Mouse (Mus musculus): Measurements from ENCODE around the gene Rrnad1. TPM values are rescaled to one million over a fixed set of nuclear protein-coding genes. Genes with fewer than 3 reads are reported as not detected.

Rrnad1 gene
- polyA plus RNA-seq, 2 experiments, result 3.5 to 9.2 TPM

DNA sequence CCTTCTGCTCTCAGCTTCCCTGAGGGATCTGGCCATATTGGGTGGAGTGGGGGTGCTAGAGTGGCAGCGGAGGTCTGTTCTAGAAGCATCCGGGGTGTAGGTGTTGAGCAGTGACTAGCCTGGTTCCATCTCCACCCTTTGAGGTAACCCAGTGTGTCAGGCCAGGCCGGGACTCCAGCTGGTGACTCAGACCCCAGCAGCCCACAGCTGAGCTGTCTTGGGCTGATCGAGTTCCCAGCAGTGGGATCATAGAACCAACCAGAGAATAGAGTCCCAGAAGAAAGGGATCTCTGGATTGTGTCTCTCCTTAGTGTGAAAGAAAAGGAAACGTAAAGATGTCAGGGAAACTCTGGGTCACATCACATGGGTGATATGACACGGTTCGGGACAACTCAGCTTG, 28.9 kb upstream of the Rrnad1 start:
- Histone ChIP-seq H3K27me3 (ENCODE audit: control insufficient read depth, insufficient read depth, low read length) (peaks cover 17% of the 10 kb centered on the region), H3K9ac (replicated peaks) (no peak overlapping the region), H3K4me3 (ENCODE audit: insufficient read depth in 1 of 2, low read depth in 2 of 2, low read length in 2 of 2) (no peak overlapping the region), H3K4me1 (replicated peaks; ENCODE audit: control insufficient read depth in 2 of 2, insufficient read depth in 2 of 2, low read length in 1 of 2) (peaks cover 0 to 2% of the 10 kb centered on the region in 2 experiments; a peak in 1 of 4 replicates), H3K27ac (no peak overlapping the region), H3K4me2 (ENCODE audit: low read depth) (no peak overlapping the region), H3K36me3 (replicated peaks; ENCODE audit: control insufficient read depth, insufficient read depth, low read depth) (no peaks in the 10 kb centered on the region), H3K9me3 (ENCODE audit: control insufficient read depth, low read length) (no peaks in the 10 kb centered on the region)
- 52% methylated on average over 7 of the region's 7 CpGs for WGBS (ENCODE audit: insufficient replicate concordance)
- ATAC-seq (ENCODE audit: insufficient read depth) (no peak), DNase-seq (ENCODE audit: low read depth in 3 of 3, low spot score in 3 of 3) (no peak)
- TF ChIP-seq EP300 (IDR thresholded peaks at IDR 0.05; ENCODE audit: low read depth) (no peak), CTCF (IDR thresholded peaks at IDR 0.05; ENCODE audit: low read depth) (no peak)

DNA sequence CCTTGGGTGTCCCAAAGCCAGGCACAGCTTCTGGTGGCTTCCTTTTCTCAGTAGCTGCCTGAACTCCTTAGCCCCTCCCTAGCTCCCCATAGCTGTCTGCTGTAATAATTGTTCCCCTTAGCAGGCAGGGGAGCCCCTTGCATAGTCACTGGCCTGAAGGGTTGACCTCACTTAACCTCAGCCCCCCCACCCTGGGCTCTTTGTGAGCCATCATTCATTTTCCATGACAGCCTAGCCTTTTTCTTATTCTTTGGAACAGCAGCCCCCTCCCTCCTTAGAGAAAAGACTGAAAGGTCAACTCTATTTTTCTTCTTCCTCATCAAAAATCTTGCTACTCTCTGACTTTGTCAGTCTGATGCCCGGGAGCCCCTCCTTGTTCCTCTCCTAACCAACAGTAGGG, 28.4 kb upstream of the Rrnad1 start:
- H3K27me3 ChIP-seq (ENCODE audit: control insufficient read depth, insufficient read depth, low read length), result peaks cover 17% of the 10 kb centered on the region

DNA sequence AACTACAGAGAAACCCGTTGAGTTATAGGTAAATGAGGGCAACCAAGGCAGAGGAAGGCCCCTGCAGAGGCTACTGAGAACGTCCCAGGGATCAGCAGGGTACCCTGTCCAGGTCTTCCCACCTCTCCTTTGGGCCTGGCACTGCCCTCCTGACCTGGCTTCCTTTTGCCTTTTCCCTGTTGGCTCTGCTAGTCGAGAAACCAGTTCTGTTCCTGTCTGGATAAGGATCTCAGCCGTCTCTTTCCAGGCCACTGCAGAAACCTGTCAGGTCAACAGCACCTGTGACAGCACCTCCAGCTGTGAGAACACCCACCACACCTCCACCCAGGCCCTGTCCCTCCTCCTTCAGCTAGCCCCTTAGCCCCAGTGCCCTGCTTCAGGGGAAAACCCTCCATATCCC, 28.0 kb upstream of the Rrnad1 start:
- H3K4me2 ChIP-seq (ENCODE audit: low read depth), result no peak overlapping the region
- no peak for ATAC-seq (ENCODE audit: insufficient read depth)
- H3K27me3 ChIP-seq (ENCODE audit: control insufficient read depth, insufficient read depth, low read length), result peaks cover 20% of the 10 kb centered on the region
- 30% methylated on average over 4 of the region's 4 CpGs for WGBS (ENCODE audit: insufficient replicate concordance)
- no peaks in the 10 kb centered on the region for H3K36me3 ChIP-seq (replicated peaks; ENCODE audit: control insufficient read depth, insufficient read depth, low read depth)
- no peak for DNase-seq (ENCODE audit: low read depth in 3 of 3, low spot score in 3 of 3)
- H3K4me1 ChIP-seq (replicated peaks; ENCODE audit: control insufficient read depth in 2 of 2, insufficient read depth in 2 of 2, low read length in 1 of 2), result peaks cover 0 to 2% of the 10 kb centered on the region in 2 experiments; a peak in 1 of 4 replicates
- H3K27ac ChIP-seq, result no peak overlapping the region
- no peak overlapping the region for H3K9ac ChIP-seq (replicated peaks)
- TF ChIP-seq CTCF (IDR thresholded peaks at IDR 0.05; ENCODE audit: low read depth), result no peak
- no peak overlapping the region for H3K4me3 ChIP-seq (ENCODE audit: insufficient read depth in 1 of 2, low read depth in 2 of 2, low read length in 2 of 2)
- no peaks in the 10 kb centered on the region for H3K9me3 ChIP-seq (ENCODE audit: control insufficient read depth, low read length)

More for the DNA sequence above, 28.4 kb upstream of the Rrnad1 start:
- no peak overlapping the region for H3K27ac ChIP-seq
- DNase-seq (ENCODE audit: low read depth in 3 of 3, low spot score in 3 of 3) (no peak), ATAC-seq (ENCODE audit: insufficient read depth) (no peak)
- no peak overlapping the region for H3K9ac ChIP-seq (replicated peaks)
- peaks cover 0 to 2% of the 10 kb centered on the region in 2 experiments; a peak in 1 of 4 replicates for H3K4me1 ChIP-seq (replicated peaks; ENCODE audit: control insufficient read depth in 2 of 2, insufficient read depth in 2 of 2, low read length in 1 of 2)
- H3K4me2 ChIP-seq (ENCODE audit: low read depth), result no peak overlapping the region
- no peaks in the 10 kb centered on the region for H3K9me3 ChIP-seq (ENCODE audit: control insufficient read depth, low read length)
- TF ChIP-seq EP300 (IDR thresholded peaks at IDR 0.05; ENCODE audit: low read depth), result no peak
- TF ChIP-seq CTCF (IDR thresholded peaks at IDR 0.05; ENCODE audit: low read depth), result no peak
- no peaks in the 10 kb centered on the region for H3K36me3 ChIP-seq (replicated peaks; ENCODE audit: control insufficient read depth, insufficient read depth, low read depth)
- WGBS (ENCODE audit: insufficient replicate concordance), result 32% methylated on average over 1 of the region's 1 CpGs
- H3K4me3 ChIP-seq (ENCODE audit: insufficient read depth in 1 of 2, low read depth in 2 of 2, low read length in 2 of 2), result no peak overlapping the region

DNA sequence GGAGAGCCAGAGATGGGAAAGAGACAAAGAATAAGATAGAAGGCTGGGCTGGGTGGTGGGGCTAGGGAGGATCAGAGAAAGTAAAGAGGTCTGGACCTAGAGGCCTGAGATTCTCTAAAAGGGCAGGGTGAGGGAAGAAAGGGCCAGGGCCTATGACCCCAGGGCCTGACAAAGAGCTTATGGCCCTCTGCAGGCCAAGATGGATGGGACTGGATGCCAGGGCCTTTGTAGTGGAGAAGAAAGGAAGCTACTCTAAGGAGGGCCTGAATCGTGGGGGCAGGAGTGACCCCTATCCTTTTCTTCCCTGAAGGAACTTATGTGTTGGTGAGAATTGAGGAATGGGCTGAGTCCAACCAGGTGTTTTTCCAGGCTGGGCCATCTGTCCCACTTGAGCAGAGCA, 27.5 kb upstream of the Rrnad1 start:
- Histone ChIP-seq H3K4me2 (ENCODE audit: low read depth) (no peak overlapping the region), H3K4me3 (ENCODE audit: insufficient read depth in 1 of 2, low read depth in 2 of 2, low read length in 2 of 2) (no peak overlapping the region), H3K9ac (replicated peaks) (no peak overlapping the region), H3K27me3 (ENCODE audit: control insufficient read depth, insufficient read depth, low read length) (peaks cover 25% of the 10 kb centered on the region), H3K36me3 (replicated peaks; ENCODE audit: control insufficient read depth, insufficient read depth, low read depth) (no peaks in the 10 kb centered on the region), H3K27ac (no peak overlapping the region), H3K9me3 (ENCODE audit: control insufficient read depth, low read length) (no peaks in the 10 kb centered on the region), H3K4me1 (replicated peaks; ENCODE audit: control insufficient read depth in 2 of 2, insufficient read depth in 2 of 2, low read length in 1 of 2) (peaks cover 0 to 2% of the 10 kb centered on the region in 2 experiments; a peak in 1 of 4 replicates)
- no peak for ATAC-seq (ENCODE audit: insufficient read depth)
- TF ChIP-seq EP300 (IDR thresholded peaks at IDR 0.05; ENCODE audit: low read depth) (no peak), CTCF (IDR thresholded peaks at IDR 0.05; ENCODE audit: low read depth) (no peak)
- DNase-seq (ENCODE audit: low read depth in 3 of 3, low spot score in 3 of 3), result no peak
- WGBS (ENCODE audit: insufficient replicate concordance), result 47% methylated on average over 1 of the region's 1 CpGs

DNA sequence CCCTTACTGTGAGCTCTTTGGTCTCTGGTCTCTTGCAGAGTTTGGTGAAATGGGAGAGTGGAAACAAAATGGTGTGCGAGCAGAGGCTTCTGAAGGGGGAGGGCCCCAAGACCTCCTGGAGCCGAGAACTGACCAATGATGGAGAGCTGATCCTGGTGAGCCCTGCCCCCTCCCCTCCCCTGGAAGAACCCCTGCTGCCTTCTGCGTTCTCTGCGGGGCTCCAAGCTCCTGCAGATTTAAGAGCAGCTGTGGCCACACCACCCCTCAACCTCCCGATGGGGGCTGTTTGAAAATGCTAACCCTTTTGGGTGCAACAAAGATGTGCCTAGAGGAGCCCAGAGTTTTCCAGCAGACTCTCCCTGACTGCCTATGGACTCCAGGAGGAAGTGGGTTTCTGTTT, 21.9 kb upstream of the Rrnad1 start:
- WGBS (ENCODE audit: insufficient replicate concordance), result 4% methylated on average over 5 of the region's 5 CpGs
- no peak overlapping the region for H3K27ac ChIP-seq
- H3K36me3 ChIP-seq (replicated peaks; ENCODE audit: control insufficient read depth, insufficient read depth, low read depth), result no peaks in the 10 kb centered on the region
- H3K4me3 ChIP-seq (ENCODE audit: insufficient read depth in 1 of 2, low read depth in 2 of 2, low read length in 2 of 2), result peak overlapping the region in 1 of 2 experiments; percentile 12; a peak in 1 of 4 replicates
- peaks cover 66% of the 10 kb centered on the region for H3K27me3 ChIP-seq (ENCODE audit: control insufficient read depth, insufficient read depth, low read length)
- TF ChIP-seq EP300 (IDR thresholded peaks at IDR 0.05; ENCODE audit: low read depth), result no peak
- TF ChIP-seq CTCF (IDR thresholded peaks at IDR 0.05; ENCODE audit: low read depth), result no peak
- no peak overlapping the region for H3K9ac ChIP-seq (replicated peaks)
- H3K9me3 ChIP-seq (ENCODE audit: control insufficient read depth, low read length), result no peaks in the 10 kb centered on the region
- ATAC-seq (ENCODE audit: insufficient read depth), result no peak
- no peaks in the 10 kb centered on the region for H3K4me1 ChIP-seq (replicated peaks; ENCODE audit: control insufficient read depth in 2 of 2, insufficient read depth in 2 of 2, low read length in 1 of 2)
- peak overlapping the region; percentile 15 for H3K4me2 ChIP-seq (ENCODE audit: low read depth)
- DNase-seq (ENCODE audit: low read depth in 3 of 3, low spot score in 3 of 3), result no peak

All from liver, embryonic 14.5 days (tissue).